Mouse (Mus musculus): ENCODE results near the gene Cbarp. TPM values are rescaled to one million over a fixed set of nuclear protein-coding genes. Genes with fewer than 3 reads are reported as not detected.

Gene Cbarp
- polyA plus RNA-seq, 1 experiment = 3.8 TPM

DNA sequence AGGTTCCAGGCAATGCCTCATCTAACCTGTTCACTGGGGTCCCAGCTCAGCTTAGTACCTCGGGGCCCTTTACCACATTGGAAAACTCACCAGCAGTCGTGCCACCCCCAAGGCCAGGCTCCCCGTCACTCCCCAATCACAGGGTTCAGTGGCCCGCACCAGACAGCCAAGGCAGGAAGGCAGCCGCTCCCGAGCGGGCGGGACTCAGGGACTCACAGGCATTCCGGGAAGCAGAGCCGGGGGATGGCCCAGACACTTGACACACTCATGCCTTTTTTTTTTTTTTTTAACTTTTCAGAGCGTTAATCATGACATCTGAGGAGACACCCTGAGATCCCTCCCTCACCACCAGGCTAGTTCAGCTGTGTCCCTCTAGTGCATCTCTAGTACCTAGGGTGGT is 39.7 kb downstream of the Cbarp start:
- H3K27ac ChIP-seq (ENCODE audit: control insufficient read depth, insufficient read depth, low read depth, low read length) = no peak overlapping the region
- H3K4me3 ChIP-seq (ENCODE audit: control insufficient read depth, low read depth, low read length) = 0 out of 2 replicates have a peak overlapping the region, but pooled peaks have one; percentile 5
- H3K4me1 ChIP-seq (ENCODE audit: control insufficient read depth, insufficient read depth, low read length) = peaks cover 30% of the 10 kb centered on the region

DNA sequence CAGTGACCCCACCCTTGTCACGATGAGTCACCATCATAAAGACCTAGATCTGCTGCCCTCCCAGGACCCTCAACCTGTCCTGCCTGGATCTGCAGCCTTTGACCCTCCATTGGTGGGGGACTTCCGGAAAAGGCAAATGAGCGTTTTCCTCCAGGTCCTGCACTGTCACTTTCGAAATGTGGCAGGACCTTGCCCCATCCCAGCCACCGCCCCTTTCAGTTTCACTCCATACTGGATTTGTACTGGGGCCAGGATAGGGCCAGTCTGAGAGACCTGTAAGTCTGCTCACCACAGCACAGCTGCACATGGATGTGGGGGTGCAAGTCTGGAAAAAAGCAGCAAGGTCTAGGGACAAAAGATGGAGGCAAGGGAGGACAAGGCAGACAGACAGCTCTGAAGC is 42.0 kb downstream of the Cbarp start:
- Histone ChIP-seq H3K4me3 (ENCODE audit: control insufficient read depth, low read depth, low read length) (no peak overlapping the region), H3K27me3 (ENCODE audit: control insufficient read depth, insufficient read depth, low read length) (no peaks in the 10 kb centered on the region), H3K27ac (ENCODE audit: control insufficient read depth, insufficient read depth, low read depth, low read length) (no peak overlapping the region), H3K36me3 (ENCODE audit: control insufficient read depth, insufficient read depth, low read length) (no peaks in the 10 kb centered on the region), H3K4me1 (ENCODE audit: control insufficient read depth, insufficient read depth, low read length) (peaks cover 33% of the 10 kb centered on the region)
- TF ChIP-seq POLR2A (IDR thresholded peaks at IDR 0.05; ENCODE audit: control insufficient read depth, low read depth, low read length) (no peak), CTCF (IDR thresholded peaks at IDR 0.05; ENCODE audit: control insufficient read depth, insufficient read depth, insufficient replicate concordance, low read depth, low read length) (no peak)

More for the DNA sequence above, 39.7 kb downstream of the Cbarp start:
- Histone ChIP-seq H3K36me3 (ENCODE audit: control insufficient read depth, insufficient read depth, low read length) (no peaks in the 10 kb centered on the region), H3K27me3 (ENCODE audit: control insufficient read depth, insufficient read depth, low read length) (no peaks in the 10 kb centered on the region)
- no peak for TF ChIP-seq CTCF (IDR thresholded peaks at IDR 0.05; ENCODE audit: control insufficient read depth, insufficient read depth, insufficient replicate concordance, low read depth, low read length)
- TF ChIP-seq POLR2A (IDR thresholded peaks at IDR 0.05; ENCODE audit: control insufficient read depth, low read depth, low read length) = no peak

DNA sequence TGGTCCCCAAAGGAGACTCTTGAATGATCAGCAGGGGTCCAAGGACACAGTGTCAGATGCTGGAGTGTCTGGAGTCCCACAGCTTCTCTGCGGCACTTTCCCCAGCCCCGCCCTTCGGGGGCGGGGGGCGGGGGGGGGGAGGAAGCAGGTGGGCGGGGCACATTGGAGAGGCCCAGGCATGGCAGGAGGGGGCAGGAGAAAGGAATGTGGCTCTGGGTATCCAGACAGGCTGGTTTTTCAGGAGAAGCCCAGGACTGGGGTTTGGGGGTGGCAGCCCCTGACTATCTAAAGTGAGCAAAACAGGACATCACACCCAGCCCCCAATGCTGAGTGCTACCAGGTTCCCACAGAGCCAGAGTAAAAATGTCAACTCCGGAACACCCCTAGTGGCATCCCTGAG is 43.4 kb downstream of the Cbarp start:
- H3K27ac ChIP-seq (ENCODE audit: control insufficient read depth, insufficient read depth, low read depth, low read length) = no peak overlapping the region
- H3K36me3 ChIP-seq (ENCODE audit: control insufficient read depth, insufficient read depth, low read length) = no peaks in the 10 kb centered on the region
- no peaks in the 10 kb centered on the region for H3K27me3 ChIP-seq (ENCODE audit: control insufficient read depth, insufficient read depth, low read length)
- no peak overlapping the region for H3K4me3 ChIP-seq (ENCODE audit: control insufficient read depth, low read depth, low read length)
- no peak for TF ChIP-seq CTCF (IDR thresholded peaks at IDR 0.05; ENCODE audit: control insufficient read depth, insufficient read depth, insufficient replicate concordance, low read depth, low read length)
- TF ChIP-seq POLR2A (IDR thresholded peaks at IDR 0.05; ENCODE audit: control insufficient read depth, low read depth, low read length) = no peak
- peaks cover 28% of the 10 kb centered on the region for H3K4me1 ChIP-seq (ENCODE audit: control insufficient read depth, insufficient read depth, low read length)

DNA sequence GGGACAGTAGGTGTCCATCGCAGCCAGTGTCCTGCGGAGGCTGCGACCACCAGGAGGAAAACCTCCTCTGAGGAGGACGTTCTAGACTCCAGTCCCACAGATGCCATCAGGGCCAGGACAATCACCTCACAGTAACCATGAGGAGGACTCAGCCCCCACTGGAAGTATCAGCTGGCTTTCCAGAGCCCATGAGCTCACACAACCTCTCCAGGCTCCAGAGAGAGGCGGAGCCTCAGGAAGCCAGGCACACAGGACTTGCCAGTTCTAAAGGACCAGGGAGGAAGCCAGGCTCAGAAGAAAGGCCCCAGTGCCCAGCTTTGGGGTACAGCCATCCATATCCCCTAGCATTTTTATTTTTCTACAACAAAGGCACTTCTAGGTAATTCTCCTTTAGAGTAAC is 45.1 kb downstream of the Cbarp start:
- Histone ChIP-seq H3K27me3 (ENCODE audit: control insufficient read depth, insufficient read depth, low read length) (no peaks in the 10 kb centered on the region), H3K4me3 (ENCODE audit: control insufficient read depth, low read depth, low read length) (no peak overlapping the region), H3K27ac (ENCODE audit: control insufficient read depth, insufficient read depth, low read depth, low read length) (no peak overlapping the region), H3K4me1 (ENCODE audit: control insufficient read depth, insufficient read depth, low read length) (peaks cover 17% of the 10 kb centered on the region), H3K36me3 (ENCODE audit: control insufficient read depth, insufficient read depth, low read length) (no peaks in the 10 kb centered on the region)
- TF ChIP-seq POLR2A (IDR thresholded peaks at IDR 0.05; ENCODE audit: control insufficient read depth, low read depth, low read length) = no peak
- TF ChIP-seq CTCF (IDR thresholded peaks at IDR 0.05; ENCODE audit: control insufficient read depth, insufficient read depth, insufficient replicate concordance, low read depth, low read length) = no peak

DNA sequence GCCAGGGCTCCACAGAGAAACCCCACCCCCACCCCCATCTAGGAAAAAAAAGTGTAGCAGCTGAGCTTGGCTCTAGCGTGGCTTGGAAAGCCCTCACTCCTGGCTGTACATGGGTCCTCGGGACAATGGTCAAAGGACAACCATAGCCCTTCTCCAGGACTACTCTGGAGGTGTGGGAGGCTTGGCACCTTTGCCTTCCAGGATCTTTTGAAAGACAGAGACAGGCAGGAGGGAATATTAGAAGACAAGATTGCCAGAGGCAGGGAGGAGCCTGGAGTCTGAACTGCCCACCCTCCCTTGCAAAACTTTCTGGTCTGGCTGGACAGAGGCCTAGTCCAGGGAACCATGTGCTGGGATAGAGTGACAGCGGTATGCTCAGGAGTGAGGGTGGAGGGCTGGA is 46.0 kb downstream of the Cbarp start:
- Histone ChIP-seq H3K4me1 (ENCODE audit: control insufficient read depth, insufficient read depth, low read length) (peaks cover 13% of the 10 kb centered on the region), H3K4me3 (ENCODE audit: control insufficient read depth, low read depth, low read length) (no peak overlapping the region), H3K27me3 (ENCODE audit: control insufficient read depth, insufficient read depth, low read length) (no peaks in the 10 kb centered on the region), H3K36me3 (ENCODE audit: control insufficient read depth, insufficient read depth, low read length) (no peaks in the 10 kb centered on the region), H3K27ac (ENCODE audit: control insufficient read depth, insufficient read depth, low read depth, low read length) (no peak overlapping the region)
- no peak for TF ChIP-seq POLR2A (IDR thresholded peaks at IDR 0.05; ENCODE audit: control insufficient read depth, low read depth, low read length)

DNA sequence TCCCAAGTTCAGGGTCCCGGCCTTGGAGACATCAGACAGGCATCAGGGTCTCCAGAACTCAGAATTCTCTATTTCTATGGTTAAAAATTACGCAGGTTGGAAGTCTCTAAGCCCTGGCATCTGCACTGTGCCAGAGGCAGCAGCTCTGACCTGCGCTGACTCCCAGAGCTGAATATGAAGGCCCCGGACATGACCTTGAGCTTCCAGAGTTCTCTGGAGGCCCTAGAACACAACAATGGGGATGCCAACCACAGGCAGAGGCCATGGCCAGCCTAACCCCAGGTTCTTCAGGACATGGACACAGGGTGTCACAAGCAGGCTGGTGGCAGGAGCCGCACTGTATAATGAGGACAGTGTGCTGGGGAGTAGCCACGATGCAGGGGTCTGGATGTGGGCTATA is 46.5 kb downstream of the Cbarp start:
- peaks cover 10% of the 10 kb centered on the region; the same call in 1 of the 2 replicates for H3K4me1 ChIP-seq (ENCODE audit: control insufficient read depth, insufficient read depth, low read length)

DNA sequence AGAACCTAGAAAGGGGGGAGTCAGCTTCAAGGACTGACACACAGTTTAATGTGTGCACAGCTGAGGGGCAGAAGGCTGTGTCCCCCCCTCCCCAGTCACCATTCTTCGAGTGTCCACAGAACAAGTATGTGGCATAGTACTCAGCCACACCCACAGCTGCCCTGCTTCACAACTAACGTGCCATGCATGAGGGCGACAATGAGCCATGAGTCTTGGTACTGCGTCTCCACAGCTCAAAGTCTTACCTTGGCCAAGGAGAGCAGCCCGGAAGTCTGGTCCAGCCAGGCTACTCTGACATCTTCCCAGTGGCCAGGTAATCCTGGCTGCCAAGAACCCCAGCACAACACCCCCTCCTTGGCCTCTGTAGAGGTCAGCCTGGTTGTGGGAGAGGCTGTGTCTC is 47.9 kb downstream of the Cbarp start:
- TF ChIP-seq POLR2A (IDR thresholded peaks at IDR 0.05; ENCODE audit: control insufficient read depth, low read depth, low read length) (no peak), CTCF (IDR thresholded peaks at IDR 0.05; ENCODE audit: control insufficient read depth, insufficient read depth, insufficient replicate concordance, low read depth, low read length) (no peak)
- H3K4me3 ChIP-seq (ENCODE audit: control insufficient read depth, low read depth, low read length) = no peak overlapping the region
- H3K4me1 ChIP-seq (ENCODE audit: control insufficient read depth, insufficient read depth, low read length) = peaks cover 10% of the 10 kb centered on the region; the same call in 1 of the 2 replicates
- H3K27me3 ChIP-seq (ENCODE audit: control insufficient read depth, insufficient read depth, low read length) = no peaks in the 10 kb centered on the region
- no peak overlapping the region for H3K27ac ChIP-seq (ENCODE audit: control insufficient read depth, insufficient read depth, low read depth, low read length)
- no peaks in the 10 kb centered on the region for H3K36me3 ChIP-seq (ENCODE audit: control insufficient read depth, insufficient read depth, low read length)

More for the DNA sequence above, 46.5 kb downstream of the Cbarp start:
- TF ChIP-seq CTCF (IDR thresholded peaks at IDR 0.05; ENCODE audit: control insufficient read depth, insufficient read depth, insufficient replicate concordance, low read depth, low read length) = no peak
- TF ChIP-seq POLR2A (IDR thresholded peaks at IDR 0.05; ENCODE audit: control insufficient read depth, low read depth, low read length) = no peak
- no peak overlapping the region for H3K27ac ChIP-seq (ENCODE audit: control insufficient read depth, insufficient read depth, low read depth, low read length)
- H3K4me3 ChIP-seq (ENCODE audit: control insufficient read depth, low read depth, low read length) = no peak overlapping the region
- H3K36me3 ChIP-seq (ENCODE audit: control insufficient read depth, insufficient read depth, low read length) = no peaks in the 10 kb centered on the region
- H3K27me3 ChIP-seq (ENCODE audit: control insufficient read depth, insufficient read depth, low read length) = no peaks in the 10 kb centered on the region

DNA sequence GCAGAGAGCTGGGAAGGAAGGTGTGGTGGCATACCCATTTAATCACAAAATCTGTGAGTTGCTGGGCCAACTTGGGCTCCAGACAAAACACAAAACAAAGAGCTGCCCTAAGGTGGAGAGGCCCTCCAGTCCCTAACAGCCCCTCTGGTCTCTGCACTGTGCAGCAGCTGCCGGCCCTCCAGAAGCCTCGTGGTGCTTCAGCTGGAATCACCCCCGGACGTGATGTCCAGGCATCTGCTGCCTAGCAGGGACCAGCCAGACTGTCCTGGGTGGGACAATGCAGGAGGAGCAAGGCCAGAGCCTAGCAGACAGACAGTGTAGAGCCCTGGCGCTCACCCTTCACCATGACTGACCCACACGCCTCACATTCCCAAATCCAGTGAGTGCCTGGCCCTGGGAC is 49.1 kb downstream of the Cbarp start:
- H3K4me1 ChIP-seq (ENCODE audit: control insufficient read depth, insufficient read depth, low read length) = peaks cover 5% of the 10 kb centered on the region; the same call in 1 of the 2 replicates
- no peak overlapping the region for H3K27ac ChIP-seq (ENCODE audit: control insufficient read depth, insufficient read depth, low read depth, low read length)
- no peaks in the 10 kb centered on the region for H3K36me3 ChIP-seq (ENCODE audit: control insufficient read depth, insufficient read depth, low read length)
- no peaks in the 10 kb centered on the region for H3K27me3 ChIP-seq (ENCODE audit: control insufficient read depth, insufficient read depth, low read length)
- TF ChIP-seq POLR2A (IDR thresholded peaks at IDR 0.05; ENCODE audit: control insufficient read depth, low read depth, low read length) (no peak), CTCF (IDR thresholded peaks at IDR 0.05; ENCODE audit: control insufficient read depth, insufficient read depth, insufficient replicate concordance, low read depth, low read length) (no peak)
- no peak overlapping the region for H3K4me3 ChIP-seq (ENCODE audit: control insufficient read depth, low read depth, low read length)

All from testis, adult 2 months (tissue).